ENCODE assay signal across 7 mouse cellular contexts in the genomic region with DNA sequence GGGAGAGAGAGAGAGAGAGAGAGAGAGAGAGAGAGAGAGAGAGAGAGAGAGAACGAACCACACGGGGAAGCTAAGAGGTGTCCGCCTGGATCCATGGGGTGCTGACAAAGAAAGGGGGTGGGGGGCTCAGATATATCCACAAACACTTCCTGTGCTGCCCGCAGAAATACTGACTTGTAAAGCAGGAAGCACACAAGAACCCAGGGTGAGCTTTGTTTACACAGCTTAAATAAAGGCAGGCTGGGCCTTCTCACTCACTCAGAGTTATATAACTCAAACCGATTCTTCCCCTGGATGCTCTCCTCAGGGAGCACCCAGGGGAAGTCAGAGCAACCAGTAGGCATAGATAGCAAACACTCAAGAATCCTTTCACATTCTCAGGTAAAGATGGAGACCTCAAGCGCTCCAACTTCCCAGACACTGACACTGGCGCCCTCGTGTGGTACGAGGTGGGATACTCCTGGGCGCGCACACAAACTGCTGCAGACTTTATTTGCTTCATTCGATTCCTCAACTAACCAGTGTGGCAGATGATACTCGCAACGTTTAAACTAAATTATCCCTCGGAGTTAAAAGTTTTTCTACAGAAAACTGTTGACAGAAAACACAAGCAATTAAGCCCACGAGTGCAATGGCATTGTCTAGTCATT. TPM values are rescaled to one million over a fixed set of nuclear protein-coding genes. Genes with fewer than 3 reads are reported as not detected.
DNase-seq lines count a peak whose midpoint lies in the region; ATAC-seq and TF ChIP-seq lines count a peak whose summit lies in the region.

No protein-coding gene starts in this region.

- peak overlapping the region; percentile 31 for H3K4me2 ChIP-seq in intestine, embryonic 15.5 days (replicated peaks)
- no peak overlapping the region for H3K4me2 ChIP-seq in midbrain, embryonic 11.5 days

- peak; percentile 82 for ATAC-seq in intestine, embryonic 15.5 days
- ATAC-seq in midbrain, embryonic 11.5 days (ENCODE audit: low FRiP score), result peak; percentile 70

- H3K9me3 ChIP-seq in intestine, embryonic 15.5 days, result no peaks in the 10 kb centered on the region
- H3K9me3 ChIP-seq in midbrain, embryonic 11.5 days (ENCODE audit: control insufficient read depth, low read length), result no peaks in the 10 kb centered on the region

- no peaks in the 10 kb centered on the region for H3K27me3 ChIP-seq in intestine, embryonic 15.5 days (replicated peaks)
- H3K27me3 ChIP-seq in midbrain, embryonic 11.5 days (ENCODE audit: control insufficient read depth, insufficient read depth, low read length), result no peaks in the 10 kb centered on the region

- WGBS in intestine, embryonic 15.5 days, result 25% methylated on average over 15 of the region's 16 CpGs
- WGBS in midbrain, embryonic 11.5 days, result 31% methylated on average over 16 of the region's 16 CpGs

- no peaks in the 10 kb centered on the region for H3K36me3 ChIP-seq in intestine, embryonic 15.5 days
- H3K36me3 ChIP-seq in midbrain, embryonic 11.5 days (ENCODE audit: control insufficient read depth, insufficient read depth, low read length), result no peaks in the 10 kb centered on the region

- peak; percentile 84 for DNase-seq in ZHBTc4 (ENCODE audit: low read depth, low spot score)
- DNase-seq in cerebellum, postnatal 36 days, result peak; percentile 20 to 31
- DNase-seq in gastrocnemius, adult 2 months, result peak; percentile 73
- peak; percentile 61 to 62 for DNase-seq in left cerebral cortex, postnatal 25 days (ENCODE audit: low spot score in 2 of 2)
- peak; percentile 98 for DNase-seq in midbrain, embryonic 11.5 days (ENCODE audit: low spot score, missing footprints)
- peak; percentile 67 to 85 for DNase-seq in spleen, postnatal 10 days (ENCODE audit: low spot score in 2 of 2)

- peak; percentile 84 for TF ChIP-seq CTCF in gastrocnemius, adult 2 months (IDR thresholded peaks at IDR 0.05)

- no peak overlapping the region for H3K27ac ChIP-seq in gastrocnemius, adult 2 months
- no peak overlapping the region for H3K27ac ChIP-seq in intestine, embryonic 15.5 days
- no peak overlapping the region for H3K27ac ChIP-seq in midbrain, embryonic 11.5 days (ENCODE audit: low read depth, low read length)

- H3K4me3 ChIP-seq in gastrocnemius, adult 2 months, result no peak overlapping the region
- no peak overlapping the region for H3K4me3 ChIP-seq in intestine, embryonic 15.5 days (replicated peaks)
- no peak overlapping the region for H3K4me3 ChIP-seq in midbrain, embryonic 11.5 days (ENCODE audit: low read depth, low read length)

- no peak overlapping the region for H3K9ac ChIP-seq in intestine, embryonic 15.5 days
- H3K9ac ChIP-seq in midbrain, embryonic 11.5 days (ENCODE audit: low read length), result no peak overlapping the region

- intact Hi-C loops in gastrocnemius, adult 2 months (cut with DNase I), result loop anchor here (1.0 to 5.0 kb wide), 2 partner anchors 86 to 172 kb away; partner anchors contain the start of gene Cd55
- intact Hi-C loops in left cerebral cortex, postnatal 25 days (cut with DNase I), result loop anchor here (1.0 kb wide), 1 partner anchor 86 kb away; no protein-coding TSS in a partner anchor

- H3K4me1 ChIP-seq in intestine, embryonic 15.5 days (replicated peaks), result no peaks in the 10 kb centered on the region
- no peaks in the 10 kb centered on the region for H3K4me1 ChIP-seq in midbrain, embryonic 11.5 days (ENCODE audit: control insufficient read depth, insufficient read depth, low read length)

RNA-seq across cellular contexts. Expression of gene Zp3r, which starts 4.5 kb away (rescaled TPM):
- total RNA-seq in gastrocnemius, adult 2 months (2021), result not detected
- 0.10 TPM in 1 of 2 replicates, not detected in the other for polyA plus RNA-seq in intestine, embryonic 15.5 days (2015; fragmentation: Nextera tagmentation; extraction: Ambion mirVana)
- not detected for total RNA-seq in left cerebral cortex, postnatal 25 days (2021)
- not detected in 2 replicates for polyA plus RNA-seq in midbrain, embryonic 11.5 days (2014; fragmentation: Nextera tagmentation; extraction: Ambion mirVana)

RNA-seq across cellular contexts. Expression of gene C4bp, which starts 27.5 kb away (rescaled TPM):
- total RNA-seq in gastrocnemius, adult 2 months (2021), result not detected
- polyA plus RNA-seq in intestine, embryonic 15.5 days (2015; fragmentation: Nextera tagmentation; extraction: Ambion mirVana), result 2.4 and 2.6 TPM in 2 replicates
- total RNA-seq in left cerebral cortex, postnatal 25 days (2021), result not detected
- polyA plus RNA-seq in midbrain, embryonic 11.5 days (2014; fragmentation: Nextera tagmentation; extraction: Ambion mirVana), result 0.04 TPM in 1 of 2 replicates, not detected in the other

Comparison
In these comparisons a context has a peak if more than half of its experiments do, and no peak if none do; other contexts are left out.
1. DNase-seq: peak in every context shown above with its lines; median percentile 98 in midbrain, embryonic 11.5 days; 84 in ZHBTc4; 76 in spleen, postnatal 10 days; 73 in gastrocnemius, adult 2 months; 62 in left cerebral cortex, postnatal 25 days; 26 in cerebellum, postnatal 36 days.